Mouse (Mus musculus) bone marrow macrophage, adult 2 months (primary cell): ENCODE data around the gene Arxes2. TPM values are rescaled to one million over a fixed set of nuclear protein-coding genes. Genes with fewer than 3 reads are reported as not detected.

ENCODE experiments used
- H3K27ac ChIP-seq: 2 replicates; pipeline ENCODE4 v1.5.1; 2012; ENCODE audit warnings: low read depth, low read length; ENCODE audit not compliant: insufficient read depth
- H3K4me1 ChIP-seq: 2 replicates; pipeline ENCODE4 v1.6.1; 2012; ENCODE audit warnings: low read length; ENCODE audit not compliant: control insufficient read depth, insufficient read depth
- H3K4me3 ChIP-seq: 2 replicates; pipeline ENCODE4 v1.5.1; 2012; ENCODE audit warnings: mild to moderate bottlenecking, low read length, moderate library complexity; ENCODE audit not compliant: insufficient read depth
- CTCF ChIP-seq: IDR thresholded peaks from 2 replicates; pipeline ENCODE4 v1.5.1; 2012; ENCODE audit warnings: low read depth, mild to moderate bottlenecking, low read length, moderate library complexity
- POLR2A ChIP-seq: IDR thresholded peaks from 2 replicates; pipeline ENCODE4 v1.6.1; 2012; ENCODE audit warnings: mild to moderate bottlenecking, low read depth, low read length, borderline replicate concordance
- polyA plus RNA-seq: library from polyadenylated mRNA; stranded (reverse); fragments of >200 nt; gene quantifications from 2 replicates; pipeline ENCODE4 v1.2.4, GENCODE M21; 2012; ENCODE audit not compliant: missing spikeins, insufficient read depth, insufficient read length

Arxes2 gene
- polyA plus RNA-seq, 1 experiment = not detected

GRCm38 (mm10) chrX:136043726-136044125 is 50.1 kb downstream of the Arxes2 start:
- no peak overlapping the region for H3K4me3 ChIP-seq
- H3K27ac ChIP-seq = no peak overlapping the region
- TF ChIP-seq CTCF = no peak
- no peak for TF ChIP-seq POLR2A
- H3K4me1 ChIP-seq = no peaks in the 10 kb centered on the region

Other genes starting within 250 kb of the Arxes2 start
- 0.64 and 1.3 TPM in 2 replicates for gene Bhlhb9, start 196.2 kb upstream of the Arxes2 start, polyA plus RNA-seq
- gene Gprasp2, start 154.8 kb upstream of the Arxes2 start, polyA plus RNA-seq = 1.9 TPM in 1 of 2 replicates, not detected in the other
- gene Arxes1, start 39.5 kb downstream of the Arxes2 start, polyA plus RNA-seq = not detected in 2 replicates
- not detected in 2 replicates for gene Bex2, start 74.4 kb downstream of the Arxes2 start, polyA plus RNA-seq
- not detected in 2 replicates for gene Nxf3, start 91.4 kb downstream of the Arxes2 start, polyA plus RNA-seq
- gene Bex4, start 145.2 kb downstream of the Arxes2 start, polyA plus RNA-seq = not detected in 2 replicates
- 65.3 and 72.7 TPM in 2 replicates for gene Tceal8, start 178.5 kb downstream of the Arxes2 start, polyA plus RNA-seq
- not detected in 2 replicates for gene Tceal5, start 210.1 kb downstream of the Arxes2 start, polyA plus RNA-seq
- not detected in 2 replicates for gene Tceal7, start 221.0 kb downstream of the Arxes2 start, polyA plus RNA-seq
- gene Bex1, start 221.7 kb downstream of the Arxes2 start, polyA plus RNA-seq = not detected in 2 replicates